Mouse (Mus musculus) urinary bladder, postnatal 4 days (tissue): ENCODE data around the gene Amn.

Experiments
- DNase-seq, 2 experiments: peaks; one replicate each; pipeline ENCODE4 v3.0.0; 2021 to 2022; ENCODE audit warnings: low spot score in 2 of 2

The Amn gene

DNA sequence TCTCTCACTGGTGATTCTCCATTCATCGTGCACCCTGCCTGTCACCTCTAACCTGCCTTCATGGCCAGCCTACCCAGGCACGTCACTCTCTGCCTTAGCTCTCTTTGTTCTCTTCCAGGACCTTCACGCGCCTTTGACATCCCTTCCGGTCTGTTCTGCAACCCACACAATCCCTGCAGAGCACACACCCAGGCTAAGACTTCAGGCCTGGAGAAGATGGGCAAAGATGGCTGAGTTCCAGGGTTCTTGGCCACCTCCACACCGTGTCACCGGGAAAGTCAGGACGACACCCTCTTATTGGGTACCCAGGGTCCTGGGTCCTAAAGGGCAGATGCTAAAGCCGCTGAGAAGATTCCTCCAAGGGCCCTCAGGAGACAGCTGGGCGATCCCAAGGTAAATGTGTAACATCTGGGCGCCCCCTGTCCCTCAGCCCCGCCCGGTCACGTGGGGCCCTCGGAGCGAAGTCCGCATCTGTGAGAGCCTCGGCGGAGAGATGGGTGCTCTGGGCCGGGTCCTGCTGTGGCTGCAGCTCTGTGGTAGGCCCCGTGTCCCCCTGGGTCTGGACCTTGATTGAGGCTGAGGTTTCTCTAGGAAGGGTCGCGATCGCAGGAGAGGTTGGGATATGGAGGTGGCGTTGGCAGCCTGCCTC lies at the start of gene Amn:
Amn (plus strand) TSS at position 467 of the 649 bp plus-strand sequence.
- DNase-seq, result no peak

DNA sequence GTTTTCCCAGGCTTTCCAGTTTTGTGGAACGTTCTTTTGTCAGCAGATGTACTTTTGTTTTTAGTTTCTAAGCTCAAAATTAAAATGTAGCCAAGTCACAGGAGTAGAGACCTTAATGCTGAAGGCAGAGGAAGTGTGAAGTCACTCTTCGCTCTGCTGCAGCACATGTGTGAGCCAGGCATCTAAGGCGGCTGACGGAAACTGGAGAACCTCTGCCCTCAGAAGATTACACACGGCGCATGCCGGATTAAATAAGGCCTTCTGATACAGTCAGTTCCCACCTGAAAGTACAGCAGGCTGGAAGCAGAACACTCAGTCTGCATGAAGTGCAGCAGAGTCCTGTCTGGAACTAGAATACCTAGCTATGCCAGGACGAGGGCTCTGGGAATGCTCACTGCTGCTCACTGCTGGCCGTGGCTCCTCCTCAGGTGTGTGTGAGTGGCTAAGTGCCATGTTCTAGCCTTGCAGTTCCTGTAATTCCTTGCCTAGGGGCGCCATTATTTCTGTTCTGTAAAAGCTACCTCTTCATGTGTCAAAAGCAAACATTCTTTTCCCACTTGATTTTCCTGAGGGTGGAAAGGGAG lies 45.6 kb upstream of the Amn start:
- no peak for DNase-seq

DNA sequence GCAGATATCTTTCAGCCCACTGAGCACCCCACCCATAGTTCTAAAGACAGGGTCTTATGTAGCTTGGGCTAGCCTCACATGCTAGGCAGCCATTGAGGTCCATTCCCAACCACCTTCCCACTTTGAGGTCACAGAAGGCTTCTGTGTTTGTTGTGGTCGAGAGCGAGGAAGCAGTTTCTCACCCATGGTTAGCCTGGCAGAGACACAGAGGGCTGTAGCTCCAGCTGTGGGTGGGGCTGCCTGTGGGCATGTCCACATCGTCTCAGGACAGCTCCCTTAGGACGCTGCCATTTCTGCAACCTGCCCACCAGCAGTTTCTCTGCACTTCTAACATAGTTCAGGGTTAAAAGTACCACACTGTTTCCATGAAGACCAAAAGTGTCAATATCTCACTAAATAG lies 43.5 kb upstream of the Amn start:
- DNase-seq, result no peak

- DNase-seq, result no peak
Measured at GRCm38 (mm10) chr12:111228488-111228887, 42.4 kb upstream of the Amn start.

DNA sequence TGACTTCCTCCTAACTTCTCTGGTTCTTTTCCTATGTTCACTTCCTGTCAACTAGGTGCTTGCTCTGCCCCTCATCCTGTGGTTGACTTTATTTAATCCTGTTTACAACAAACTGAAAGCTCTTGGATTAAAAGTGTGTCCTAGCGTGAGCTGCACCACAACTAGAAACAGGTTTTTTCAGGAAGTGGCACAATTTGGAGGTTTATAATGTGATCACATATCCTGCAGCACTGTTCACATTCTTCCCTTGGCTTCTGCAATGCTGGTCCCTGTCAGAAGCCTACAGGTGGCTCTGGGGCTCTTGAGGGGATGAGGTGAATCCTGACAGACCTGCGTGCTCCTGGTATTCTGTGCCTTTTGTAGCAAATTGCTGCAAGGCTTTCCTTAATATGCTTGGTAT lies 40.1 kb upstream of the Amn start:
- no peak for DNase-seq

- DNase-seq, result no peak
Measured at GRCm38 (mm10) chr12:111233798-111234197, 37.1 kb upstream of the Amn start.

DNA sequence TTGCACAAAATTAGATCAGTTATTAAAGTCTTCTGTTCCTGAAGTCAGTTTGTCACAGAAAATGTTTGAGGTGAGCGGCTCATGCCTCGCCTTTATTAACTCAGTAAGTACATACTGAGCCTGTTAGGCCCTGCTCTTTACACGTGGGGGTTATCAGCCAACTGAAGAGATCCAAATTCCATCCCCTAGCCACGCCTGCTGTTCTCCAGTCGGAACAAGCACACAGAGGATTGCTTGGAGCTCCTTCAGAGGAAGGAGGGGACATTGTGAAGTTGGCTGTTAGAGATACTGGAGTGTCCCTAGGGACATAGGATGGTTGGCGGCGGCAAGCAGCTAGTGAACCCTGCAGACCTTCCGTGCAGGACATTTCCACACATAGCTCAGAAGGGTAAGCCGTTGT lies 36.5 kb upstream of the Amn start:
- DNase-seq, result no peak

- DNase-seq, result no peak
Measured at GRCm38 (mm10) chr12:111235631-111236030, 35.3 kb upstream of the Amn start.

DNA sequence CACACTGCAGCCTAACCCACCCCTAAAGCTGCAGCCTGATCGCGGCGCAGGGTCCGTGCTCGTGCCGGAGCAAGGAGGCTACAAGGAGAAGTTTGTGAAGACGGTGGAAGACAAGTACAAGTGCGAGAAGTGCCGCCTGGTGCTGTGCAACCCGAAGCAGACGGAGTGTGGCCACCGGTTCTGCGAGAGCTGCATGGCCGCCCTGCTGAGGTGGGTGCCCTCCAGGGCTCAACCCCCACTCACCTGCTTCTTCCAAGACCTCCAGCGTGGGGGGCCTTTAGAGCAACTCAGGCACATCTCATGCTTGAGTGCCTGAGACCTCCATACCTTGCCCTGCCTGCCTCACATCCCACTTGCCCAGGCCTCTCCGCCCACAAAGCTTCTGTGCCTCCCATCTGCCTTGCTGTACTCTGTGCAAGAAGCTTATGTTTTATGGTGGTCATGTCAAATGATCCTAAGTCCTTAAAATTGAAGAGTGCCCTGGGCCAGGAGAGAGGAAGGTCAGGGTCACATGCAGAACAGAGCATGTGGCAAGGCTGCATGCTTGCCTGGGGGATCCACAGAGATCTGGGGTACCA lies 33.2 kb upstream of the Amn start:
- DNase-seq, result no peak

DNA sequence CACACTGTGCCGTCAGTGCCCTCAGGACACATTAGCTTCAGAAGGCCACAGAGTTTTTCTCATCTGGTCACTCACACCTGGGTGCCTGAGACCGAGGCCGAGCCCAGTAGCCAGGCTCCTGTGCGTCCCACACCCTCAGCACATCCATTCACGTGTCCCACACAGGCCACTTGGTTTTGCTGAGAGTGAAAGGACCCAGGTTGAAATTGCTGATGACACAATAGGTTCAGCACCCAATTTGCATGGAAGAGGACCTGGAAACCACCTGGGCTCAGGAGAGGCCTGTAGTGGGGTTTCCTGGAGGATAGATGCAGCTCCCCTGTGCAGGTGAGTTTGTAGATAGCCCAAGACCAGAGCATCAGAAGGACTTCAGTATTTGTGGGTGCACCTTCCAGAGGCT lies 32.5 kb upstream of the Amn start:
- DNase-seq, result no peak

- peak in 1 of 2 experiments; percentile 38 for DNase-seq
Measured at GRCm38 (mm10) chr12:111238778-111239177, 32.1 kb upstream of the Amn start.

GRCm38 (mm10) chr12:111239930-111240329 lies 31.0 kb upstream of the Amn start:
- DNase-seq, result no peak

DNA sequence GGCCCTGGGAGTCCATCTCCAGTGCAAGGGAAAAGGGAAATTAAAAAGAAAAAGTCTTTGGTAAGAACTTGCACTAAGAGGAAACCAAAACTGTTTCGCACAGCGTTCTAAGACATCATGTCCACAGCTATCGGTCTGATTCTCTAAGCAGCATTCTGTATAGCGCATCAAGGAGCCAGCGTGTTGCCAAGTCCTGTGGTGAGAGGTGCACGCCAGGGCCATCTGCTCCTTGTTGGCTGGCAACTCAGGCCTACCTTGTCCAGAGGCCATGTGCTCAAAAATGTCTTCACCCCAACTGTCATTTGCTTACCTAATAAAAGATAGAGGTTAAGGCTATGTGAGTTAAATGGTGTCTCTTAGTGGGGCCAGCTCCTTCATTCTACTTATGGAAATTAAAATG lies 29.0 kb upstream of the Amn start:
- no peak for DNase-seq

GRCm38 (mm10) chr12:111242346-111242745 lies 28.5 kb upstream of the Amn start:
- no peak for DNase-seq

GRCm38 (mm10) chr12:111243733-111244132 lies 27.2 kb upstream of the Amn start:
- no peak for DNase-seq

DNA sequence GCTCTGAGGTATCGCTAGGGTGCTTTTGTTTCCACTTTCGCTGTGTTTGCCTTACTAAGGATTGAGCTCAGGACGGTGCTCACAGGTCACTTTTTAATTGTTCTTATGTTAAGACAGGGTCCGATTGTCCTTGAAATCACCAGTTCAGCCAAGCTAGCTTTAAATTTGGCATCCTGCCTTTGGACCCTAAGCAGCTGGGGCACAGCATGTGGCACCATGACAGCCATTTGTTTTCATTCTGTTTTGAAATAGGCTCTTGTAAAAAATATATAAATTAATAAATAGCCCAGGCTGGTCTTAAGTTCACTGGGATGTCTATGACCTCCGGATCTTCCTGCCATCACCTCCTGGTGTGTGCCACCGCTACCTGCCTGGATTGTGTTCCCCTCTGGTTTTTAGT lies 25.8 kb upstream of the Amn start:
- DNase-seq, result no peak

DNA sequence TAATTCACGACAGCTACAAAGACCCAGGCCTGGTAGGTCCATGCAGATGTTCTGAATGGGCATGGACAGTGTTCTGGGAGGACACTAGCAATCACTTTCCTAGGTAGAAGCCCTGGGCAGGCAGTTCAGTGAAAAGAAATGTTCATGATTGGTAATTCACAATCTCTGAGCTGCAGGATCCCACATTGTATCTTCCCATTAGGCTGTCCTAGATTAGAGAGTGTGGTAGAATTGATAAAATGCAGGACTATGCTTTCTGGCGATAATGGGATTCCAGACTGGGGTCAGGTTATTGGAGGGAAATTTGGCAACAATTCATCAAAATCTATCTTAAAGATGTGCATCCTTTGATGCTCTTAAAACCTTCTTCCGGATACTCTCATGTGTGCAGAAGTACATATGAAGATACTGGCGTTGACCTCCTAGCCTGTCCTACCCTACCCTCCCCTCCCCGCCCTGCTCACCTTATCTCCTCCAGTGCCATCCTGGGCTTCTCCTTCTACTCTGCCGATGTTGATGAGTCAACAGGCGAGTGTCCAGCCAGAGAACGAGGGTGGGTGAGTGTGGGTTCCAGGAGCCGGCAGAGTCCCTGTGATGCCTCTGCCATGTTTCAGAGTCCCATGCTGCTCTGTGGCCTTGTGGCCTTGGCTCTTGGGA lies 24.0 kb upstream of the Amn start:
- DNase-seq, result no peak

DNA sequence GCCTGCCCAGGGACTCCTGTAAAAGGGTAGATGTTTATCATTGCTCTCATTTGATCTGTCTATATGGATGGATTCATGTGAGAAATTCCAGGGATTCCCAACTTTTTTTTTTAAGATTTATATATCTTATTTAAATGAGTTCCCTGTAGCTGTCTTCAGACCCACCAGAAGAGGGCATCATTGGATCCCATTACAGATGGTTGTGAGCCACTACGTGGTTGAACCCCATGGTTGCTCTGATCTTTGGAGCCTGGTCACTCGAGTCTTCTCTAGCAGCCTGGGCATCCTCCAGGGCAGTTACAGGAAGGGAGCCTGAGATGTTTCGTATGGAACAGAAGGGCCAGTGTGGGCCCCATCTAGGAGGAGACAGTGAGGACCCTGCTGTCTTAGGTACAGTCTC lies 21.8 kb upstream of the Amn start:
- DNase-seq, result no peak

DNA sequence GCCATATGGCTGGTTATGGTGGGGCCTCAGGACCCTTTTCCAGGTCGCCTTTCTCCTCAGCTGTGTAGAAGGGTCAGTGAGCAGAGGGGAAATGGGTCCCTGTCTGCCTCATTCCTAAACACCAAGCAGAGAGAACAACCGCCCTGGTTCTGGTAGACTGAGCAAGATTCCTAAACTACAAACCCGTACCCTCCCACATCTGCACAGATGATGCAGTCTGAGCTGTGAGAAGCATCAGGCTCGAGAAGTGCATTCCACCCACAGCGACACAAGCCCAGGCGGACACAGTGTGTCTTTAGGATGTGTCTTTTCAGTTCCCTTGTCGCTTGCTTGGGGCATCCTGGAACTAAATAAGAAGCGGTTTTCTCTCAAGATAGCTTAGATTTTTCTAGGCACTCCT lies 20.8 kb upstream of the Amn start:
- no peak for DNase-seq

DNA sequence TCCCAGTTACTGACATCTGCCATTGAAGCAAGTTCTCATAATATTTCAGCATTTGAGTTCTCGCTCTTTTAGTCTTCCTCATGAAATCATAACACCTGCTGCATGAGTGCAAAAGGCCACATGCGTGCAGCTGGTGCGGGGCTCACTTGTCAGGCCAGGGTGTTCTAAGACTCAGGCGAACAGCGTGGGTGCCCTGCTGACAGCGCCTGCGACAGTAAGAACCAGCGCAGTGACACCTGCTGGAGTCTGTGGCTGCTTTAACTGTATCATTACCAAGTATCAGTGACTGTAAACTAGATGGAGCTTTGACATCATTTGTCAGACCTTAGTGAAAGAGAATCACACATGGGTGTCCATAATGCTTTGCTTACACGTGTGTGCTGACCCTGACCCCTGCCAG lies 19.7 kb upstream of the Amn start:
- DNase-seq, result no peak

DNA sequence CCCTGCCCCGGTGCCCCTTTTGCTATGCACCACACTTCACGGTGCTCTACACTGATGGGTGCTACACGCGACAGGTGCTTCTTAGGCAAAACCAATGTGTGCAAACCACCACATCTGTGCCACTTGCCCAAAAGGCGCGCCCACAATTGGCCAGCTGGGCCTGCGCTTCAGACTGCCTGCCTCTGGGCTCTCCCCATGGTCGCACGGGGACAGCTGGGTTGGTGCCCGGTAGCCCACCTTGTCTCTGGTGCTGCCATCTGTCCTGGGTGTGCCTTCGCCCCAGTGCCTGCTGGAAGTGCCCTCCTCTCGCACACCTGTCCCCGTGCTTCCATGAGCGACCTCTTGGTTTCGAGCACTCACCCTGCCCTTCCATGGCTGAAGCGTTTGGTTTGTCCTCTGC lies 7.2 kb upstream of the Amn start:
- DNase-seq, result no peak

GRCm38 (mm10) chr12:111265212-111265611 lies 5.7 kb upstream of the Amn start:
- no peak for DNase-seq

- DNase-seq, result no peak
Measured at GRCm38 (mm10) chr12:111266592-111266991, 4.3 kb upstream of the Amn start.
